Mouse (Mus musculus): ENCODE results near the gene Ildr1. TPM values are rescaled to one million over a fixed set of nuclear protein-coding genes. Genes with fewer than 3 reads are reported as not detected.

Ildr1 gene
- polyA plus RNA-seq, 1 experiment from 2014 or later, result 0.68 TPM

- WGBS, result 88% methylated on average over 13 of the region's 13 CpGs
Measured at GRCm38 (mm10) chr16:36665782-36666181, 28.0 kb upstream of the Ildr1 start, which contains the start of gene Cd86. Gene Cd86, minus strand, starts transcription at chr16:36666081.

GRCm38 (mm10) chr16:36666448-36667017 lies 27.2 kb upstream of the Ildr1 start:
- Histone ChIP-seq H3K4me2 (ENCODE audit: low read length) (no peak overlapping the region), H3K9me3 (ENCODE audit: control insufficient read depth, low read length) (no peaks in the 10 kb centered on the region), H3K27ac (ENCODE audit: low read depth, low read length) (no peak overlapping the region), H3K27me3 (replicated peaks; ENCODE audit: control insufficient read depth, insufficient read depth, low read length) (no peaks in the 10 kb centered on the region), H3K36me3 (ENCODE audit: control insufficient read depth, insufficient read depth, low read length) (no peaks in the 10 kb centered on the region), H3K4me3 (ENCODE audit: low read length) (no peak overlapping the region), H3K4me1 (ENCODE audit: control insufficient read depth, insufficient read depth, low read depth, low read length) (no peaks in the 10 kb centered on the region), H3K9ac (ENCODE audit: low read depth, low read length) (no peak overlapping the region)
- 91% methylated on average over 10 of the region's 10 CpGs for WGBS
- ATAC-seq, result no peak

More at GRCm38 (mm10) chr16:36665782-36666181, 28.0 kb upstream of the Ildr1 start, which contains the start of gene Cd86:
- no peak for ATAC-seq
- no peak within 1 kb of the TSS for H3K27ac ChIP-seq (ENCODE audit: low read depth, low read length)
- H3K9ac ChIP-seq (ENCODE audit: low read depth, low read length), result no peak within 1 kb of the TSS
- H3K4me2 ChIP-seq (ENCODE audit: low read length), result no peak within 1 kb of the TSS
- no peak within 1 kb of the TSS for H3K4me3 ChIP-seq (ENCODE audit: low read length)
- H3K9me3 ChIP-seq (ENCODE audit: control insufficient read depth, low read length), result no peaks in the 10 kb centered on the region
- no peaks in the 10 kb centered on the region for H3K27me3 ChIP-seq (replicated peaks; ENCODE audit: control insufficient read depth, insufficient read depth, low read length)
- H3K4me1 ChIP-seq (ENCODE audit: control insufficient read depth, insufficient read depth, low read depth, low read length), result no peaks in the 10 kb centered on the region
- no peaks in the 10 kb centered on the region for H3K36me3 ChIP-seq (ENCODE audit: control insufficient read depth, insufficient read depth, low read length)

GRCm38 (mm10) chr16:36670590-36670989 lies 23.2 kb upstream of the Ildr1 start:
- no peak overlapping the region for H3K9ac ChIP-seq (ENCODE audit: low read depth, low read length)
- H3K27ac ChIP-seq (ENCODE audit: low read depth, low read length), result no peak overlapping the region
- no peaks in the 10 kb centered on the region for H3K4me1 ChIP-seq (ENCODE audit: control insufficient read depth, insufficient read depth, low read depth, low read length)
- H3K4me3 ChIP-seq (ENCODE audit: low read length), result no peak overlapping the region
- H3K36me3 ChIP-seq (ENCODE audit: control insufficient read depth, insufficient read depth, low read length), result no peaks in the 10 kb centered on the region
- H3K4me2 ChIP-seq (ENCODE audit: low read length), result no peak overlapping the region
- no peak for ATAC-seq
- 87% methylated on average over 3 of the region's 3 CpGs for WGBS
- no peaks in the 10 kb centered on the region for H3K27me3 ChIP-seq (replicated peaks; ENCODE audit: control insufficient read depth, insufficient read depth, low read length)
- no peaks in the 10 kb centered on the region for H3K9me3 ChIP-seq (ENCODE audit: control insufficient read depth, low read length)

GRCm38 (mm10) chr16:36673196-36673595 lies 20.6 kb upstream of the Ildr1 start:
- no peak overlapping the region for H3K4me3 ChIP-seq (ENCODE audit: low read length)
- H3K36me3 ChIP-seq (ENCODE audit: control insufficient read depth, insufficient read depth, low read length), result no peaks in the 10 kb centered on the region
- no peaks in the 10 kb centered on the region for H3K27me3 ChIP-seq (replicated peaks; ENCODE audit: control insufficient read depth, insufficient read depth, low read length)
- WGBS, result 81% methylated on average over 4 of the region's 4 CpGs
- H3K4me2 ChIP-seq (ENCODE audit: low read length), result no peak overlapping the region
- no peak for ATAC-seq
- no peak overlapping the region for H3K9ac ChIP-seq (ENCODE audit: low read depth, low read length)
- no peaks in the 10 kb centered on the region for H3K9me3 ChIP-seq (ENCODE audit: control insufficient read depth, low read length)
- no peak overlapping the region for H3K27ac ChIP-seq (ENCODE audit: low read depth, low read length)
- no peaks in the 10 kb centered on the region for H3K4me1 ChIP-seq (ENCODE audit: control insufficient read depth, insufficient read depth, low read depth, low read length)

- no peaks in the 10 kb centered on the region for H3K9me3 ChIP-seq (ENCODE audit: control insufficient read depth, low read length)
- H3K9ac ChIP-seq (ENCODE audit: low read depth, low read length), result no peak overlapping the region
- H3K4me3 ChIP-seq (ENCODE audit: low read length), result no peak overlapping the region
- ATAC-seq, result no peak
- 78% methylated on average over 7 of the region's 7 CpGs for WGBS
- no peak overlapping the region for H3K4me2 ChIP-seq (ENCODE audit: low read length)
- H3K27me3 ChIP-seq (replicated peaks; ENCODE audit: control insufficient read depth, insufficient read depth, low read length), result no peaks in the 10 kb centered on the region
- no peak overlapping the region for H3K27ac ChIP-seq (ENCODE audit: low read depth, low read length)
- no peaks in the 10 kb centered on the region for H3K4me1 ChIP-seq (ENCODE audit: control insufficient read depth, insufficient read depth, low read depth, low read length)
- H3K36me3 ChIP-seq (ENCODE audit: control insufficient read depth, insufficient read depth, low read length), result no peaks in the 10 kb centered on the region
Measured at GRCm38 (mm10) chr16:36674457-36675204, 19.1 kb upstream of the Ildr1 start.

GRCm38 (mm10) chr16:36675304-36675703 lies 18.5 kb upstream of the Ildr1 start:
- no peak for ATAC-seq
- Histone ChIP-seq H3K36me3 (ENCODE audit: control insufficient read depth, insufficient read depth, low read length) (no peaks in the 10 kb centered on the region), H3K4me1 (ENCODE audit: control insufficient read depth, insufficient read depth, low read depth, low read length) (no peaks in the 10 kb centered on the region), H3K9me3 (ENCODE audit: control insufficient read depth, low read length) (no peaks in the 10 kb centered on the region), H3K27ac (ENCODE audit: low read depth, low read length) (no peak overlapping the region), H3K9ac (ENCODE audit: low read depth, low read length) (no peak overlapping the region), H3K27me3 (replicated peaks; ENCODE audit: control insufficient read depth, insufficient read depth, low read length) (no peaks in the 10 kb centered on the region), H3K4me3 (ENCODE audit: low read length) (no peak overlapping the region), H3K4me2 (ENCODE audit: low read length) (no peak overlapping the region)
- WGBS, result 34% methylated on average over 2 of the region's 2 CpGs

GRCm38 (mm10) chr16:36675902-36676301 lies 17.9 kb upstream of the Ildr1 start:
- no peaks in the 10 kb centered on the region for H3K9me3 ChIP-seq (ENCODE audit: control insufficient read depth, low read length)
- no peak overlapping the region for H3K27ac ChIP-seq (ENCODE audit: low read depth, low read length)
- WGBS, result 94% methylated on average over 2 of the region's 2 CpGs
- no peak overlapping the region for H3K4me3 ChIP-seq (ENCODE audit: low read length)
- H3K4me1 ChIP-seq (ENCODE audit: control insufficient read depth, insufficient read depth, low read depth, low read length), result no peaks in the 10 kb centered on the region
- no peak for ATAC-seq
- H3K9ac ChIP-seq (ENCODE audit: low read depth, low read length), result no peak overlapping the region
- H3K27me3 ChIP-seq (replicated peaks; ENCODE audit: control insufficient read depth, insufficient read depth, low read length), result no peaks in the 10 kb centered on the region
- no peaks in the 10 kb centered on the region for H3K36me3 ChIP-seq (ENCODE audit: control insufficient read depth, insufficient read depth, low read length)
- no peak overlapping the region for H3K4me2 ChIP-seq (ENCODE audit: low read length)

- Histone ChIP-seq H3K4me3 (ENCODE audit: low read length) (no peak overlapping the region), H3K27me3 (replicated peaks; ENCODE audit: control insufficient read depth, insufficient read depth, low read length) (no peaks in the 10 kb centered on the region), H3K36me3 (ENCODE audit: control insufficient read depth, insufficient read depth, low read length) (no peaks in the 10 kb centered on the region), H3K9me3 (ENCODE audit: control insufficient read depth, low read length) (no peaks in the 10 kb centered on the region), H3K4me2 (ENCODE audit: low read length) (no peak overlapping the region), H3K27ac (ENCODE audit: low read depth, low read length) (no peak overlapping the region), H3K4me1 (ENCODE audit: control insufficient read depth, insufficient read depth, low read depth, low read length) (no peaks in the 10 kb centered on the region), H3K9ac (ENCODE audit: low read depth, low read length) (no peak overlapping the region)
- no peak for ATAC-seq
- WGBS, result 94% methylated on average over 3 of the region's 3 CpGs
Measured at GRCm38 (mm10) chr16:36681829-36682228, 11.9 kb upstream of the Ildr1 start.

- ATAC-seq, result no peak
- H3K27ac ChIP-seq (ENCODE audit: low read depth, low read length), result no peak overlapping the region
- no peaks in the 10 kb centered on the region for H3K27me3 ChIP-seq (replicated peaks; ENCODE audit: control insufficient read depth, insufficient read depth, low read length)
- no peaks in the 10 kb centered on the region for H3K4me1 ChIP-seq (ENCODE audit: control insufficient read depth, insufficient read depth, low read depth, low read length)
- no peaks in the 10 kb centered on the region for H3K36me3 ChIP-seq (ENCODE audit: control insufficient read depth, insufficient read depth, low read length)
- WGBS, result 80% methylated on average over 6 of the region's 6 CpGs
- no peaks in the 10 kb centered on the region for H3K9me3 ChIP-seq (ENCODE audit: control insufficient read depth, low read length)
- no peak overlapping the region for H3K4me3 ChIP-seq (ENCODE audit: low read length)
- no peak overlapping the region for H3K9ac ChIP-seq (ENCODE audit: low read depth, low read length)
- H3K4me2 ChIP-seq (ENCODE audit: low read length), result no peak overlapping the region
Measured at GRCm38 (mm10) chr16:36684325-36684918, 9.4 kb upstream of the Ildr1 start.

All from hindbrain, embryonic 16.5 days (tissue).